Mouse (Mus musculus) lung, postnatal 25 days (tissue): ENCODE results near the gene Fnbp1l.

Source experiments
- DNase-seq: peaks from one replicate; pipeline ENCODE4 v3.0.0; 2022; ENCODE audit warnings: low spot score

Fnbp1l gene

DNA sequence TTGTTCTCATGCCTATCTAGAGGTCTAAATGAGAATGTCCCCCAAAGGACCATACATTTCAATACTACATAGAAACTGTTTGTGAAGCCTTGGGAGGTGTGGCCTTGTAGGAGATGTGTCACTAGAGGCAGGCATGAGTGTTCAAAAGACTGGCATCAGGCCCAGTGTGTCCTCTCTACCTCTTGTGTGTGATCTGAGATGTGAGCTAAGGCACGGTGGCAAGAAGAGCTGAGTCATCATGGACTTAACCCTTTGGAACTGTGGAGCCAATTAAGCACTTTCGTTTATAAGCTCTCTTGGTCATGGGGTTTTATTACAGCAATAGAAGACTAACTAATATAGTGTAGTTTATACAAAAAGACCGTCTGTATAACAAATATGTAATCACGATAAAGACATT lies 16.3 kb downstream of the Fnbp1l start:
- DNase-seq = no peak

GRCm38 (mm10) chr3:122602370-122602769 lies 17.1 kb downstream of the Fnbp1l start:
- DNase-seq = no peak

DNA sequence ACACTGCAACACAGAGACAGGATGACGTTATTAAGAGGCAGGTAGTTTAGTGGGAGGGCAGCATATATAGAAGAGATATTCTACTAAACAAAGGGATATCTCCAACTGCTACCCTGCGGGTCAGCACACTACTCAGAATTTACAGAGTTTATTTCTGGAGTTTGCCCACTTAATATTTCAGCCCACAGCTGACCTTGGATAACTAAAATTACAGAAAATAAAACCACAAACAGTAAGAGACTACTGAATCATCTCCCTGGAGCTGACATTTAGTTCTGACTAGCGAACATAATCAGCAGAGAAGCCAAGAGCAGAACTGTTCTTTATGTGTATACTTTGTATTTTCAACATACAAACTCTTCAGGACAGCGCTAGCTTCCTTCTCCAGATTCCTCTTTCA lies 20.2 kb downstream of the Fnbp1l start:
- DNase-seq = no peak

DNA sequence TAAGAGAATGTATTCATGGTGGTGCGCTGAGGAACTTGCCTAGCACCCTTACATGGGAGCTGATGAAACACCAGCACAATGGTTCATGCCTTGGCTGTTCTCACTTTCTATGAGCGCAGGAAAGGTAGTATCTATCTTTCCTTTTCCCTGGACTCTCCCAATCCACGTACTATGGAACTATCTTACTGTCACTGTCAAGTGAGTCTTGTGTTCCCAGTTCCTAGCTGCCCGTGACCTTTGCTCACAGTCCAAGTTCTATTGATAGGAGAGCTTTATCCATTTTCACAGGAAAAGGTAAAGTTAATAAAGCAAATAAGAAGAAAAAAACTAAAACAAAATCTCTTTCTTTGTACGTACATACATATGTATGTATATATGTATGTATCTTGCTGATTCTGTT lies 28.7 kb downstream of the Fnbp1l start:
- no peak for DNase-seq

- DNase-seq = no peak
Measured at GRCm38 (mm10) chr3:122590346-122590745, 29.2 kb downstream of the Fnbp1l start.

DNA sequence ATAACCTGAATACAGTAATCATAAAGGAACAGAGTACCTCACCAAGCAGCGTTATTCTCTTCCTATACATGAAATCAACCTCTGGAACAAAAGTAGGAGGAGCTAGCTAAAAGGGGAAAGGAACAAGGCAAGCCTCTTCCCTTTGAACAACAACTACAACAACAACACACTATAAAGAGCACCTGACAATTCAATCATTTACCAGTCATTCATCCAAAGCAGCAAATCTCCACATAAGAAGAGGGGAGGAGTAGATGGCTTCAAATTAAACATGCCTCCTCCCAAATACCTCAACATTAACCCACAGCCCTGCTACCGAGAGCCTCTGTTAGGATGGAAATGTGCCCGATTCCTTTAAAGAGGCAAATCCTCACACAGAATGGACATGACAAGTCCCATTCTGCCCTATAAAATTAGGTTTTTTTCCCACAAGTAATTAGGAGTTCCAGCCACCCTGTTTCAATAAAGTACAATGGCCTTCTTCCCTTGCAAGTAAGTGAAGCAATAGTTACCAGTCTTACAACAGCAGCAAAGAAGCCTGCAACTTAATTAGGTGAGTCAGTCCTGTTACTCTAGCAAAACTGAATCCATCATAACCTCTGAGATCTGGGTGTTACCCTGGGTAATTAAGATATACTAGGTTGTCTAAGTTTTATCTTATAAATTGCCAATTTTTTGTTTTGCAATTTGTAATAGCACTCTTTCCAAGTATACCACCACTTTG lies 32.4 kb downstream of the Fnbp1l start:
- no peak for DNase-seq

- no peak for DNase-seq
Measured at GRCm38 (mm10) chr3:122577360-122577759, 42.2 kb downstream of the Fnbp1l start.

DNA sequence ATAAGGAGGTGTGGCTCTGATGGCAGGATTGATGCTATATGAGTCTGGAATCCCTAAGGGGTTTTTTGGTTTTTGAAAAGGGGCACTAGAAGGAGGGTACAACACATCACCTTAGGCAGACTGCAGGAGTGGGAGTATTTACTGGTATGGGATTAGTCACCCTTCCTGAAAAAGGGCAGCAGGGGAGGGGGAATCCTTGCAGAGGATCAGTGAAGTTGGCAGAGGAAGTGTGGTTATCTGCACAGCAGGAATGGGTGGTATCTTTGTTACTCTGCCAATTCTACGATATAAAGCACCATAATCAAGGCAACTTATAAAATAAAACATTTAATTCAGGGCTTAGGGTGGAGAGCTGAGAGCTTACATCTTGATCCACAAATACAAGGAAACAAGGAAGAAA lies 44.6 kb downstream of the Fnbp1l start:
- no peak for DNase-seq

DNA sequence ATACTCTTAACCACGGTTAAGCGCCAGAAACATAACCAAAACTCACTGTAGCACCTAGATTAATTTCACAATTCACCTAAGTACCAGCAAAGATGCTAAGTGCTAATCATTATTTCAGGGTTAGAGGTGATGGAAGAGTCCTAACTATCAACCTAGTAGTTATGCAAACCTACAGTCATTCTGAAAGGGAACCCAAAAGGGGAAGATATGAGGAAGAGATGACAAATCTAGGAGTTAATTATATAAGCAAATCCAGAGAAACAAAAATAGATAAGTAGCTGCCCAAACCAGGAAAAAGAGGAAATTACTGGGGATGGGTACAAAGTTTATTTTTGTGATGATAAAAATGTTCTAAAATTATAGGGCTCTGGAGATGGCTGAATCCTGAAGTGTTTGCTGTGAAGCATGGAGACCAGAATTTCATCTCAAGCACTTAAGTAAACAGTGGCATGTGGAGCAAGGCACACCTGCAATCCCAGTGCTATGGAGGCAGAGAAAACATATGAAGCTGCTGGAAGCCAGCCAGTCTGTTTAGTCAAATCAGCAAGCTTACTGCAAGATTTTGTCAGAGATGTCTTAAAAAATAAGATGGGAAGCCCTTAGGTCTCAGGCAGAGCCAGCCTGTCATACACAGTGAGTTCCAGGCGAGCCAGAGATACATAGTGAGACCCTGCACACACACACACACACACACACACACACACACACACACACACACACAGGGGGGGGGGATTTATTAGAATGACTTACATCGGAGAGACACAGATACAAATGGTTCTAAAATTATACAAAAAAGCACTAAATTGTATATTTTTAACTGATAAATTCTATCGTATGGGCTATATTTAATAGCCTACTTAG lies 45.9 kb downstream of the Fnbp1l start:
- DNase-seq = no peak

- DNase-seq = peak; percentile 34
Measured at GRCm38 (mm10) chr3:122566549-122566948, 53.0 kb downstream of the Fnbp1l start.

DNA sequence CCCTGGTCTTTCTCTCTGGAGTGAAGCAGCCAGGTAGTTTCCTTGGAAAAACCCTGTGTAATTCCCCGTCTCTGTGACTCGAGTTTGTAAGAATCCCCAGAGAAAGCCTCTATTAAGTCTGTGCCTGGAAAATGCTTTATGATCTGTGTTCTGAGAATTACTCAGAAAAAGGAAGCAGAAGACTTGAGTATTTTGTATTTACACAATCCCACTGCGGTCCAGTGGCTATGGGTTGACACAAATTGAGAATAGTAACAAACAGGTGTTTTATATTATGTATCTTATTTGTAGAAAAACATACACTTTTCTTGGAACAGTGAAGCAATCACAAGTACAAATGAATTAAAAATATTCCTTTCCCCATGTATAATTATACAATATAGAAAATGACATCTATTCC lies 53.4 kb downstream of the Fnbp1l start:
- no peak for DNase-seq

- DNase-seq = peak; percentile 53
Measured at GRCm38 (mm10) chr3:122565285-122565684, 54.2 kb downstream of the Fnbp1l start.

DNA sequence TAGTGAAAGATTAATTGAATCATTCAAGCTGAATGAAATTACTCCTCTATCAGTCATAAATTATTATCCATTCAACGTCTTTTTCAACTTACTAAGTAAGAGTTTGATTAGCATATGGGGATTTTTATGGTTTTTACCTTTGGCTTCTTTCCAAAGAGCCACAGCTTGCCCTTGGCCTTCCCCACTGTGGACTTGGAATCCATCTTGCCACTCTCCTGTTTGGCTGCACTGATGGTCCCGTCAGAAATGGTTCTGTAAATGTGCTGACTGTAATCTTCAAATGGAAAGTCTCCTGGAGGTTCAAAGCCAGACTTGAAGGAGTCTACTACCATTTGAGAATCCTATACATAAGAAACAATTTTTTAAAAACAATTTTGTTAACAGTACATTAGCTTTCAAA lies 61.7 kb downstream of the Fnbp1l start:
- DNase-seq = no peak

DNA sequence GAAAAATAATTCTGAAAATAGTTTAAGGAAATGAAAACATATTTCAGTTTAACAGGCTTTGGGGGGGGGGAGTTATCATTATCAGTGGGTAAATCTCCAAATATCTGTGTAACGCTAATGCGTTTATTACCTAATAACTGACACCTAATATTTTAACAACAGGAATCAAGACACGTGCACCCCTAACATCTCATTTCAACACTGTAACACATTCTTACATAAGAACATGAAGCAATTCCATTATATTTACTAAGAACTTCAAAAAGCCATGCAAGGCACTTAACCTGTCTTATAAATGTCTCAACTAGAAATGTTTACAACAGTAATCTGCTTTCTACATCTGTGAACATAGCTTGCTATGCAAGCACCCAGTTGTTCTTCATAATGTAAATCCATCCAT lies 68.3 kb downstream of the Fnbp1l start:
- DNase-seq = no peak

- no peak for DNase-seq
Measured at GRCm38 (mm10) chr3:122547469-122547868, 72.0 kb downstream of the Fnbp1l start.

- DNase-seq = no peak
Measured at GRCm38 (mm10) chr3:122545346-122545745, 74.2 kb downstream of the Fnbp1l start.

DNA sequence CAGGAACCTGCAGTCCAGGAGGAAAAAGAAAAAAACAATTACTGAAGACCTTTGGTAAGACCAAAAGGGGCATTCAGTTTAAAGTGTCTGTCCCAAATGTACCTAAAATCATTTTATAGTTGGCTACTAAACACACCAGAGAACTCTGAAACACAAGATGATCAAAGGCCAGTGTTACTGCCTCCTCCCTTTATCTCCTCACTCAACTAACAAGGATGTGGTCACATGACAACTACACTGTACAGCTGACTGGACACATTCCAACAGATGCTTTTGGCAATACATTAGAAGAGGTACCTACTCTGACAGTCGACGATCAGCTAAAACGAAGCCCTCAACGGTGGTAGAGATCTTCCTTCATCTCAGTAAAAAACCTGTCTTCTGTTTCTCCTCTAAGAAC lies 78.6 kb downstream of the Fnbp1l start:
- no peak for DNase-seq

- no peak for DNase-seq
Measured at GRCm38 (mm10) chr3:122539961-122540690, 79.4 kb downstream of the Fnbp1l start.

DNA sequence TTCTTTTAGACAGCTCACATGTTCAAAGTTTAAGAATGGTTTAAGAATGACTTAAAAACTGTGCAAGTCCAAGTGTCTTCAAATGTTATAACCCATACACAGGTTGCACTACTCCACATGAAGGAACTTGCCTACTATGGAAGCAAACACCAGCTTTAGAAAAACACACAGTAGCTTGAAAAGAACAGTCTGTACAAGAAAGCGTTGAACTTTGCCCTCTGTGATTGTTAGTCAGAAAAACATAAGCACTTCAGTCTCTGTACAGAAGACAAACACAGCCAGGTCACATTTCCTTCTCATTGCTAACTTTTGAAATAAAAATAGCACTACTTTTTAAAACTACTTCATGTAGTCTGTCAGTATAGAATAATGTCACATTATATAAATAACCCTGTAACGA lies 80.7 kb downstream of the Fnbp1l start:
- no peak for DNase-seq

- DNase-seq = no peak
Measured at GRCm38 (mm10) chr3:122535938-122536703, 83.4 kb downstream of the Fnbp1l start.

DNA sequence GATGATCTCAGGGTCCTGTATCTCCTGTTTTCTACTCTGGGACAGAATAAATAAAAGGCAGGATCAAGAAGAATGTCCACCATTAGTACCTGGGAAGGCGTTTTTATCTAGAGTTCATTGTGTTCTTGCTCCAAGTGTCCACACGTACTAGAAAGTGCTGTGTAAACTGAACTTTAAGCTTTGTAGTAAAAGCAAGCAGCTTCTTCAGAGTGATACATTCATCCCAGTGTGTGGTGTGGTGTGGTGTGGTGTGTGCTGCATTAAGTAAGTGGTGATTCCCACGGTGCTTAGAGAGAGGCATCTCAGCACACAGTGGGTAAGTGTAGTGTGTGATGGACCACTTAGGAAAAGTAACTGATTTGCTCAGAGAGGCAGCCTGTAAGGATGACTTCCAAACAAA lies 91.0 kb downstream of the Fnbp1l start:
- DNase-seq = no peak

DNA sequence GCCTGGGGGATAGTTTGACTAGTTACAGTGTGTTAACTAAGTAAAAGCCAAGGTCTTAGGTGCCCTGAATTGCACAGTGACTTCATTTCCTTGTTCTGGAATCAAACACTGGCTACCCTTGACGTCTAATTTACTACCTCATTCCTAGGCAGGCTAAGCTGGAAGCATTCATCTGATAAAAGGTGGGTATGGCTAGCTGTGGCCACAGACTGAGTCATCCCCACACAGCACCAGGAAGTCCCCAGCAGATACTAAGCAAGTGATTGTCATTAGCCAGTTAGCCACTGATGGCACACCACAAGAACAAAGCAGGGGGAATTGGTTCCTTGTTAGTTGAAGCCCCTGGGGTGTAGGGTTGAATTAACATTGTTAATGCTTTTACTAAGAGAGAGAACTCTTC lies 98.2 kb downstream of the Fnbp1l start:
- DNase-seq = no peak
